Mouse (Mus musculus) A20 (cell line): Measurements from ENCODE around the gene Sec16a.

Experiments used
- DNase-seq: peaks from one replicate; pipeline ENCODE4 v3.0.0-alpha.2; 2011; ENCODE audit warnings: low read depth, low spot score

Gene Sec16a

DNA sequence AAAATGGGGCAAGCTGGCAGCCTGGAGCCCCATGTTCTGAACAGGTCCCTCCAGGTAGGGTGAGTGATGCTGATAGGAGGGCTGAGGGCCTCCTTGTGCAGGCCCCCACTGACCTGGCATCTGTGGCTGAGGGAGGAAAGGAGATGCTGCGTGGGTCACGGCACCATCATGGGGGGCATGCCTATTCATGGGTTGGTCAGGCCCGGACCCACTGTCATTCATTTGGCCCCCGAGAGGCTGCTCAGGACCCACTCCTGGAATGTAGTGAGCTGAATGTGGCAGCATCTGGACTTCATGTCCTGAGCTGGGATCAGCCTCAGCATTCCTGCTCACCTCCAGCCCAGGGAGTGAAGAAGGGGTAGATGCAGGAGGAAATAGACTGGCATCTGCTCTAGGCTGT is 3.8 kb downstream of the Sec16a start:
- DNase-seq = no peak

DNA sequence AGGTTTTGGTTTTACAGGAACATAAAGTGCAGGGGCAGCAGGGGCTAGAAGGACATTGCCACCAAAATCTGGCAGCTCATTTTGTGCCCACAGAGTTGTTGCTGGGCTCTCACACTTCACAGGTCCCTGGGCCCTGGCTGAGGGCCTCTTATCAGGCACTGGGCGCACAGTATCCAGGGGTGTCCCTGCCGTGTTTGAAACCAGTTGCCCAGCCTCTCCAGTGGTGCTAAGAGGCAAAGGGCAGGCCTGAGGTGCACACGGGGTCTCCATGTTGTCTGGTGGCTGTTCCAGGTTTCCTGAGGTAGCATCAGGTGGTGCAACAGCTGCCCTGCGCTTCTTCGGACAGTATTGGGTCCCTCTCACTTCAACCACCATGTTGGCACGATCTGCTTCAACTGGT is 5.3 kb downstream of the Sec16a start:
- DNase-seq = no peak

DNA sequence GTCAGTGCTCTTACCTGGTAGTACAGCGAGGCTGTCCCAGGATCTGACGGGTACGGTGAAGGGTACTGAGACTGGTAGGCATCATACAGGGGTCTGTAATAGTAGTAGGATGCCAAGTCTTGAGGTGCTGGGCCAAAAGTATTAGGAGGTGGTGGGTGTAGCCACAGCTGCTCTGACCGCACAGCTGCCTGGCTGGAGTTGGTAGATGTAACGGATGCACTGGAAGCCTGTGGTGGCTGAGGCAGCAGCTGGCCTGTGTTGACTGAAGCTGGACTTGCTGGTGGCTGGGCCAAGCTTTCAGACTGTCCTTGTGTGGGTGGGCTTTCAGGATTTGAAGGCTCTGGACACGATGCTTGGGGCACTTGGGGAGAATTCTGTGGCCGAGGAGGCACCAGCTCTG is 6.6 kb downstream of the Sec16a start:
- no peak for DNase-seq

DNA sequence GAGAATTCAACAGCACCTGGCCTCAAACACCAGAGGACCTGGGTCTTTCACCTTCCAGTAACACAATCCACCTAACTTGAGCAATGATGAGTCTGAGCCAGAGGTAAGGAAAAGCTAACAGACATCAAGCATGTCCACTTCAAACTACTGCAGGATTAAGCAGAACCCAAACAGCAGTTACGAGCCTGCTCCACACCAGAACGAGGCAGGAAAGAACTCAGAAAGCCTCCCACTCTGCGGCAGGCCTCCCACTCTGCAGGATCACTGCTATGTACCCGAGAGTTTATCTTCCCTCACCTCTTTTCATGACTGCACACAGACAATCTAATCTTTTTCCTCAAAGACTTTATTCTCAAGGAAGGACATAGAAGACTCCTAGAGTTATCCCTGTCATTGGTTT is 7.8 kb downstream of the Sec16a start:
- no peak for DNase-seq

DNA sequence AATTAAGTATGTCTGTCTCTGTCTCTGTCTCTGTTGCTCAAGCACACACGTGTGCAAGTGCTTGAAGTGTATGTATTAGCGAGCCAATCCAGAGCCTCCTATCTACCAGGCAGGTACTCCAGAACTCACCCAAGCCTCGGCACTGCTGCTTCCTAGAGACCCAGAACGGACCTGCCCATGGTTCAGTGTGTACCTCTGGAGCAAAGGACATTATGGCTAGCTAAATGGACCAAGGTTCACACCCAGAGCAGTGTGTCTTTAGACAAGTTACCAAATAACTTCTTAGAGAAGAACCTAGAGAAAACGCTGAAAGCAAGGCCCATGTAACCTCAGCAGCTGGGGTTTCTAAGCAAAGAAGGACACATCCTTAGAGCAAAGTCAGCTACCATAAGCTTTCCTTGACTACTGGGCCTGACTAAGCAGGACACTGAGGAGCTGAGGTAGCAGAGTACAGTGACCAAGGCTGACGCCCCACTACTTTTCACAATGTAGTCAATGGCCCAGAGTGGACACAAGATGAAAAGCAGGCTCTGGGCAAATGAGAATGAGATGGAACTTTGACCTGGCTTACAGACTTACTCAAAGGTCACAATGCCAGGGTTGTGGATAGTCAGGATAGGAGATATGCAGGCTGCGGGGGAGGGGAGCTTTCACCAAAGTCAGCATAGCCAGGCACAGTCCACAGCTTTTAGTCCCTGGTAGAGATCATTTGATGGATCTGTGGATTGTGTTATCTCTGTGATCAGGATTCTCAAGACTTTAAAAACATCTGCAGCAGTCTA is 10.0 kb downstream of the Sec16a start:
- no peak for DNase-seq

DNA sequence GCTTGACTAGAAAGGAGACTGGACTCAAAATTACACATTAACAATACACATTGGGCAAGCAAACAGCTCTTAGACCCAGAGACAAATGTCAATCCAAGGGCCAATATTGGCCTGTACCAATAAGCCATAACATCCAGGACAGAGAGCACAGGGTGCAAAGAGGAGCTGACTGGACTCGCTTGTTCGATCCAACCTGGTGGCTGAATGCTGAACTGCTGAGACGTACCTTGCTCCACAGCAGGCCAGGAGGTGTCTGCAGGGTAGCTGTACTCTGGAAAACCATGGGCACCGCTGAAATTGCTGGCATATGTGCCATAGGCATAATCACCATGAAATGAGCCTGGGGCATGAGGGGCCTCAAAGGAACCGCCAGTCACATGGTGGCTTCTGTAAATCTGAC is 15.2 kb downstream of the Sec16a start:
- no peak for DNase-seq

DNA sequence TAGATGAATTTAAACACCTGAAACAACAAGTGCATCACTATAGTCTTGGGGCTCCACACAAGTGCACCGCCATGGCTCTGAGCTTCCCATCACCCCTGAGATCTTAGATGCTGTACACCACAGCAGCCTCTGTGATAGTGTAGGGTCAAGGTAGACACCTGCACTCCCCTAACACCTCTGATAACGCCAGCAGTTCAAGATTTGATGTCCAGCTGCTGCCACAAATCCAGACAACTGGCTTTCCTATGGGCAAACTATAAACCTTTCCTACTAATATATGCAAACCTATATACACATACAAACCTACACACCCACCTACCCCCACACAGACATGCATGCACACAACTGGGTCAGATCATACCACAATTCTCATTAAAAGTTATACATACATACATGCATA is 20.5 kb downstream of the Sec16a start:
- DNase-seq = no peak

DNA sequence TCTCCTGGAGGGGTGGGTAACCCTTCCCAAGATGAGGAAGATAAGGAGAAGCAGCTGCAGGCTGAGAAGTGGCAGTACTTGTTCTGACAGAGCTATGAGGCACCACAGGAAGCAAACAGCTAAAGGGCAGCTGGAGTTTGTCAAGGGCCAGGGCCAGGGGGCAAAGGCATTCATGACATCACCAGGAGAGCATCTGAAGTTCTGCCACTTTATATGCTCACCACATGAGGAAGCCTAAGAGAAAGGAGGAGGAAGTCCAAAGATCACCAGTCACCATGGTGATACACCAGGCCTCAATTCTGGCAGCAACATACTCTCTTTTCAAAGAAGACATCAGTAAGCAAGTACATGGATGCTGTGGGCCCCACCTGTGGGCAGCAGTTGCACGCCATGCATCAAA is 21.9 kb downstream of the Sec16a start:
- no peak for DNase-seq

DNA sequence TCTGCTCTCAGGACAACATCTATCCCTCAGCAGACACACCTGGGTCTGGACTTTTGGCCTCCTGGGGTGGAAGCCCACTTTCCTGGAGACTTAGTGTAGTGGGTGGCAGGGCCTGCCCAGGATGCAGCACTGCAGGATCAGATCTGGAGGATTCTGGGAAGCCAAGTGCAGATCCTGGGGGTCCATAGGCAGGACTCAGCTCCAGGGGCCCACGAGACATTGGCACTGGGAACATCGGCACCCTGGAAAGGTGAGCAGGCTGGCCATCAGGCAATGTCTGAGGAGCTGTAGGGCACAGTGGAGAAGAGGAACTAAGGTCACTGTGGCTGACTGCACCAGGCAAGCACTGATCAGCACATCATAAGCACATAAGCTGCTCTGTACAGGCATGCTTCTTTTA is 23.0 kb downstream of the Sec16a start:
- no peak for DNase-seq

DNA sequence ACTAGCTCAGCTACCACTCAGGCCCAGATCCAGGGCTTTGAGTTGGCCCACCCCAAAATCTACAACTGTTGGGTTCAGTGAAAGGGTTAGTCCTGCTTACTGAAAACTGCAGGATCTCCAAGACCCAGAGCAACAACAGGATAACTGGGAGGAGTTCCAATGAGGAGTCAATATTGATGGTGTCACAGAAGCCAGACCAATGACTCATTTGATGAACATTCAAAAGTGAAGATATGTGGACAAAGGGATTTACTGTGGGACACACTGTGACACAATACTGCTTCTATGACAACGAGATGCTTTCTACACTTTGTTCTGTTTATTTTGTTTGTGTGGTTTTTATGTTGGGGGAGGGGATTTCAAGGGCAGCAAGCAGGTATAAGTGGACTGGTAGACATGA is 26.9 kb downstream of the Sec16a start:
- no peak for DNase-seq

DNA sequence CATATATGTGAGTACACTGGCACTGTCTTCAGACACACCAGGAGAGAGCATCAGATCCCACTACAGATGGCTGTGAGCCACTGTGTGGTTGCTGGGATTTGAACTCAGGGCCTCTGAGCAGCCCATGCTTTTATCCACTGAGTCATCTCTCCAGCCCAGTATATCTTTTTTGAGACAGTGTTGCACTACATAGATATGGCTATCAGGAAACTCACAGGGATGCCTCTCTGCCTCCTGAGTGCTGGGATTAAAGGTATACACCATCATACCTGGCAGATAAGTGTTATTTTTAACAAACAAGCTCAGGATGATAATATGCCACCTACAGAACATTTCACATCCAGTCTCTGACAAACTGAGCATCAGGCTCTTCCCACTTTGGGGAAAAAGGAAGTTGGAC is 27.9 kb downstream of the Sec16a start:
- no peak for DNase-seq

DNA sequence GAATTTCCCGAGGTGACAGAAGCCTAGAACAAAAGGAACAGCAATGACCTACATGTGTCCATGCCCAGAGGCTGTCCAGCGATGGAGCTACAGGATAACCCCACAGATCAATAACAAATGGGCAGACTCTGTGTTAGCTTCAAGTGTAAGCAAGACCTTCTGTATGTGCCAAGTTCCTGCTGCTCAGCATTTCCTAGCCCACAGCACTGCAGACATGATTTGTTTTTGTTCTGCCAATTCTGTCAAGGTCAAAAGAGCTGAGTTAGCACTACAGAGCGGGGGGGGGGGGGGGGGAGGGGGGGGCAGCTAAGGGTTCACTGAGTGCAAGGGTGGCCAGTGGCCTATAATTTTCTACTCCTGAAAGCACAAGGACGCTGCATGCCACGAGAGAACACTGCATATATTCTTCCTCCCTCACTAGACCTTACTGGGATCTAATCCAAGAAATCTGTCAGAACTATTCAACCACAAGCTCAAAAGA is 34.0 kb downstream of the Sec16a start:
- DNase-seq = no peak

DNA sequence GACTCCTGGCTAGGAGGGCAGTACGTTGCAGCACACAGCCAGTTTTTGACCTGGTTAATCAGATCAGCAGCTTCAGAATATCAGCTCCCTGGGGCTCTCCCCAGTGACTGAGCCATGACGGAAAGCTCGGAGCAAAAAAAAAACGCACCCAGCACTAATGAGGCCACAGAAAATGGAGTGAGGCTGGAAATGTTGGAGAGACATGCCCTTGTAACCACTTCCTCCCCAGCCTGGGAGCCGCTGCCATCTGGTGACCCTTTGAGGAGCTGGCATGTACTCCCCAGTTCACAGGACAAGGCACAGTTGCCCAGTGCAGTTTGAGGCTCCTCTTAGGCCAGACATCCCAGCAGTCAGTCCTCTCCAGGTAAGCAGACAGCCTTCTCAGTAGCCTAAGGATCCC is 34.9 kb downstream of the Sec16a start:
- peak; percentile 25 for DNase-seq

DNA sequence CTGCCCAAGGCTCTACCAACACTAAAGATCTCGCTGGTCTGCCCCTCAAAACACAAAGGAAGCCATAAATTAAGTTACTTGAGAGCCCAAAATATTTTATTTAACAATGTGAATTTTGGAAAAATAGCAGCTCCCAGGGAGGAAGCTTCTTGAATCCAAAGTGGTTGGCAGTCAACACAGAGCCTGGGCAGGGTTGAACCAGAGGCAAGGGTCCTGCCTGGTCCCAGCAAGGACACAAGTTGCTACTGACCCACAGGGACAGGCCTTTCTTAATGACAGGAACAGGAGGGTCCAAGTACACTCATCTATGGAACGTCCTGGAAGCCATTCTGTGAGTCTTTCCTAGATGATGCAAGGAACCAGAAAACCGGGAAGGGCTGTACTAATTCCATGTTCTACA is 35.7 kb downstream of the Sec16a start:
- DNase-seq = no peak

DNA sequence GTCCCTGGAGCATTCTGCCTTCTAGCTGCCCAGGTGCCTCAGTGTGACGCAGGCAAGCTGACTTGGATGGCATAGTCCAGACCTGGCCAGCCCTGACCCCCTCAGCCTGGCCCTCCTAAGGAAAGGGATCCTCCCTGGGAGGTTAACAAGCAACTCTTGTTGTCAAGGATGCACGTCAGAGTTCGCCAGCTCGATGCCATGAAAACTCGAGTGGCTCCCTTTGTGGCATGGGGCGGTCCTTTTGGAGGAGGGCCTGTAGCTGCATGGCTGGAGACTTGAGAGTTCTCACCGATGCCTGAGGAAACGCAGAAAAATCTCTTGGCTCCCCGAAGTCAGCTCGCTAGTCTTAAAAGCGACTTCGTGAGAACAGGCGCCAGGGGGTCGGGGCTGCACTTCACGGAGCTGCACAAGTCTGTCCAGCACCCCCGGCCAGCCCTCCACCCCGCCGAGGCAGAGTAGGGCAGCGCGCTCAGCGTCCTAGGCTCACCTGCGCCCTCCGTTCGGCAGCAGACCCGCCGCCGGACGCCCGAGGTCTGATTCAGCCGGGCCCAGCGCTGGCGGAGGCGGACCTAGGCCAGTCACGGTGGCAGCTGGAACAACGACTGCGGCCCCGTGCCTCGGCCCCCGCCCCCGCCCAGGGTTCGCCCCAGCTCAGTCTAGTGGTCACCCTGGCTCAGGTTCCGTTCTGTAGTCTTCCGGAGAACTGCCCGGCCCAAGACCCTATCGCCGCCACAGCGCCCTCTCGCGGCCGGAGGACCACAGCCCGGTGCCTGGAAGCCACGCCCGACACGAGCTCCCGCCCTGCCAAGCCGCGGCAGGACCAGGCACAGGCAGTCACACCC is 36.3 kb downstream of the Sec16a start, which contains the start of gene Inpp5e:
Gene Inpp5e, minus strand, starts transcription at position 689 of the 842 bp plus-strand sequence.
- peak; percentile 93 for DNase-seq

DNA sequence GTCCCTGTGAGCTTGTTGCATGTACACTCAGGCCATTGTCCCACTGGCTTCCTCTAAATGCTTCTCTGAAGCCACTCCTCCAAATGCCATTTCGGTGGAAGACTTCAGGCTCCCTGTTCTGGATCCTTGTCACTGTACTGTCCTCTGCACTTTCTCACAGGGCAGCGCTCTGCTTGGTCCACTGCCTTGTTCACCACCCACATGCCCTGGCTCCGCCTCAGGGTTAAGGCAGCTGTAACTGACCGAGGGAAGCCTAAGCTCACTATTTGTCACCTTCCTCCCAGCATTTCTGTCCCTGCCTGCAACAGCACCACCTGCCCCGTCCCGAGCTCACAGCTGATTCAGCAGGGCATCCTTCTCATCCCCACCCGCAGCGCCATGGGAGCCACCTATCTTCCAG is 41.7 kb downstream of the Sec16a start:
- DNase-seq = no peak

DNA sequence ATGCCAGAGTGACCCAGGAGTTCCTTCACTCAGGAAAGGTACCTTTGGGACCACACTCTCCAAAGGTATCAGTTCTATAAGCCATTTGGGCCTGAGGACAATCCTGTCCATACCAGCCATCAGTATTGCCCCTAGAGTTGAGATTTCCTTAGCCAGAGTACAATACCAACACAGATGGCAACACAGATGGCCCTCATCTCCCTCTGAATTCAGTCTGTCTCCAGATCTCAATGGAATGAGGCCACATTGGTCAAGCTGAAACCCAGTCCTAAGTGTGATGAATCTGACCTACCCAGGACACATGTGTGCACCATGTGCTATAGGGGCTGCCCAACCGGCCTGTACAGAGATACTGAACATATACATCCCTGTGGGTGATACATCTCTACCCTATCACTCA is 42.8 kb downstream of the Sec16a start:
- no peak for DNase-seq

DNA sequence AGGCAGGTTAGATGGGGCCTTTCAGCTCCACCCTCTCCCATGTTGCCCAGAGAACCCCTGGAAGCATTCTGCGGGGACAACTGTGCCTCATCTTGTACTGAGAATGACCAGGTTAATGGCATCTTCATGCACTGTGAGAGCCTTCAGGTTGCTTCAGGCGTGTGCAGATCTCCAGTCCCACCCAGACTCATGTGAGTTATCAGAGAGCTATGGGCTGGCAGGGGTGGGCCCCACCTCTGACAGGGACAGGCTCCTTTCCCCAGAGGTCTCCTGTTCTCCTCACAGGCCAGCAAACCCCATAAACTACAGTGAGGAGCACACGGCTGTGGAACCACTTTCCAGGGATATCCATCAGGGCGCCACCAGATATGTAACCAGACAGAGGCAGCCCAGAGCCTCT is 44.0 kb downstream of the Sec16a start:
- DNase-seq = no peak

DNA sequence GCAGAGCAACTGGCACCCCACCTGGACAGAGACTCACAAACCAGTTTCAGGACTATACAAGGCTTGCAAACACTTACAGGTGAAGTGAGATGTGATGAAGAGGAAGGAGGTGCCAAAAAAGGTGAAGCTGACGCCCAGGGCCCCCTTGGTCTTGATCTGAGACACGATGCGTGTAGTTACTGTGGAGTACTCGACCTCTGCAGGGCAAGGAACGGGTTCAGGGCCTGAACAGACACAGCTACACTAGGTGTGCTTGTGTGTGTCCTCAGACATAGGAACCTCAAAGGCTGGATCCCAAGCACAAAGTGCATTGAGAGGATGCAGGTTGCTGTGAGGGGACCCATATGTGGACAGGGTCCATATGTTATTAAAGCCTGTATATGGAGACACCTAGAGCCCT is 44.7 kb downstream of the Sec16a start:
- DNase-seq = no peak

DNA sequence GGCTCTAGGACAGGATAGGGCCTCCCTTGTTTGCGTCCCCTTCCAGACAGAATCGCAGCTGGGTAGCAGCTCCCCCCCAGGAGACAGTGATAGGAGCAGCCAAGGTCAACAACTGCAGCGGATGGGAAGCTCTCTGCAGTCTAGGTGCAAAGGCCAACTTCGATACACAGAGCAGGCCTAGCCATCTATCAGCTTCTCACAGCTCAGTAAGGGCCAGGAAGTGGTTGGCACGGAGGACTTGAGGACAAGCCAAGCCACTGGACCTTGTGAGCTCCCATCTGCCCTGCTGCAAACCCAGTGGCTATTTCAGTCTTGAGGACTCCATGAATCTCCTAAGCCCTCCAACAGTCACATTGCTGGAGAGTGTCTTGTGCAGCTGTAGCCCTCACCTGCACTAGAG is 45.4 kb downstream of the Sec16a start:
- no peak for DNase-seq

DNA sequence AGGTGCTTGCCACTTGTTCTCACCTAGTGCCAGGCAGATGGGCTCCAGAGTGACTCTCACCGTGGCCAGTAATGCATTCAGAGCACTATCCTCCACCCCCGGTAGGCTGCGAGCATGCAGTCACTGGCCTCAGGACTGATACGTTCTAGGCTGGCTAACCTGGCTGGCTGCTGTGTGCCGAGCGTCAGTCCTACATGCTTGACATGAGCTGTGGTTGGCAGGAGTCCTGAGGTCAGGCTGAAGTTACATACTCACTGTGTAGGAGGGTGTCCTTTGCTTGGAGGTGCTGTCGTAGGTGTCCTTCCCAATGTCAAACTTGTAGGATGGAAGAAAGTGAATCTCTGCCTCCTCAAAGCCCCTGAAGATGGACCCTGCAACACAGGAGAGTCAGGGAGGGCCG is 46.0 kb downstream of the Sec16a start:
- no peak for DNase-seq

DNA sequence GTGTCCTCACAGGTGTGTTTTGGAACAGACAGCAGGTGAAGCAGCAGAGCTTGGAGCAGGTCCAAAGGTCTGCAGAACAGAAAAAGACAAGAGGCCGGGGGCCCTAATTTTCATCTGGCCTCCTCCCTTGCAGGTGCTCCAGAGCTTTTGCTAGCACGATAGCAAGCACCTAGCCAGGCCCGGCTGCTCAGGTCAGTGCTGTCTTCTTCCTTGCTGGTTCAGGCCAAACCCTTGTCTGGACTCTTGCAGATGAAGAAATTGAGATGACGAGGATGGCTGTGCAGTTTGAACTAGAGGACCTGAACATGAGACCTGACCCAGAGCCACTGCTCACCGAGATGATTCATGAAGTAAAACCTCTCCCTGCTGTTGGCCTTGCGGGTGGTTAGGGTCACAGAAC is 53.4 kb downstream of the Sec16a start:
- DNase-seq = no peak

DNA sequence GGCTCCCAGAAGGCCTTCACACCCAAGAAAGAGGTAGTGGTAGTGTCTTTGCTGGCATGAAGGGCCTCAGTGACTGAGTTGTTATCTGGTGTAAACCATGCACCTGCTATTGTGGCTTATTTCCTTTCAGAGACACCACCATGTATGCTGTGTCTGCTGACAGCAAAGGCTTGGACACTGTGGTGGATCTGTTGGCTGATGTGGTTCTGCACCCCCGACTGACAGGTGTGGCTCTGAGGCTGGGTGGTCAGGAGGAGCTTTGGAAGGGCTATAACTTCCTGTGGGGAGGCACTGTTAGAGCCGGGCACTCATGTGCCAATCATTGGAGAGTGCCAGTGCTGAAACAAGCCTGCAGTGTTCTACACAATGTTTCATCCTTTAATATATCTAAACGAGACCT is 54.1 kb downstream of the Sec16a start:
- DNase-seq = no peak
